Mouse (Mus musculus) v-Abl transformed pro-B cells (cell line): ENCODE data around the gene 2010111I01Rik.

Source experiments
- in situ Hi-C, 2 experiments: fragments of 400-800 bp; cut with MboI; formaldehyde crosslinking; loops; one replicate each; pipeline ENCODE4 v1.15.1; 2025; ENCODE audit not compliant: unreplicated experiment in 2 of 2

2010111I01Rik gene

GRCm38 (mm10) chr13:63101761-63102160, 137.1 kb downstream of the 2010111I01Rik start:
- in situ Hi-C loops = no loop called here

GRCm38 (mm10) chr13:63102848-63103585, 138.3 kb downstream of the 2010111I01Rik start:
- in situ Hi-C loops = no loop called here

- in situ Hi-C loops = loop anchor here (5.0 kb wide), 1 partner anchor 54 kb away; no protein-coding TSS in a partner anchor
Observed at GRCm38 (mm10) chr13:63106574-63106973, 141.9 kb downstream of the 2010111I01Rik start.

- in situ Hi-C loops = loop anchor here (5.0 kb wide), 1 partner anchor 56 kb away; no protein-coding TSS in a partner anchor
Observed at GRCm38 (mm10) chr13:63108601-63109000, 143.9 kb downstream of the 2010111I01Rik start.

GRCm38 (mm10) chr13:63111297-63112042, 146.8 kb downstream of the 2010111I01Rik start:
- in situ Hi-C loops = loop anchor here in 1 of 2 experiments (5.0 kb wide), 2 partner anchors 184 to 211 kb away; no protein-coding TSS in a partner anchor

GRCm38 (mm10) chr13:63112043-63112597, 147.4 kb downstream of the 2010111I01Rik start:
- in situ Hi-C loops = loop anchor here in 1 of 2 experiments (5.0 kb wide), 2 partner anchors 185 to 210 kb away; no protein-coding TSS in a partner anchor

GRCm38 (mm10) chr13:63112598-63113372, 148.1 kb downstream of the 2010111I01Rik start:
- in situ Hi-C loops = loop anchor here in 1 of 2 experiments (5.0 kb wide), 2 partner anchors 185 to 210 kb away; no protein-coding TSS in a partner anchor

GRCm38 (mm10) chr13:63113881-63114301, 149.2 kb downstream of the 2010111I01Rik start:
- in situ Hi-C loops = loop anchor here in 1 of 2 experiments (5.0 kb wide), 2 partner anchors 187 to 208 kb away; no protein-coding TSS in a partner anchor

GRCm38 (mm10) chr13:63115187-63115784, 150.6 kb downstream of the 2010111I01Rik start:
- in situ Hi-C loops = loop anchor here in 1 of 2 experiments (5.0 kb wide), 1 partner anchor 72 kb away; no protein-coding TSS in a partner anchor

- in situ Hi-C loops = loop anchor here in 1 of 2 experiments (5.0 kb wide), 1 partner anchor 70 kb away; no protein-coding TSS in a partner anchor
Observed at GRCm38 (mm10) chr13:63117495-63118184, 152.9 kb downstream of the 2010111I01Rik start.

- in situ Hi-C loops = loop anchor here in 1 of 2 experiments (5.0 kb wide), 1 partner anchor 69 kb away; no protein-coding TSS in a partner anchor
Observed at GRCm38 (mm10) chr13:63118682-63119081, 154.0 kb downstream of the 2010111I01Rik start.

GRCm38 (mm10) chr13:63120296-63120695, 155.6 kb downstream of the 2010111I01Rik start:
- in situ Hi-C loops = no loop called here

GRCm38 (mm10) chr13:63121747-63122146, 157.1 kb downstream of the 2010111I01Rik start:
- in situ Hi-C loops = no loop called here

- in situ Hi-C loops = no loop called here
Observed at GRCm38 (mm10) chr13:63126206-63126605, 161.5 kb downstream of the 2010111I01Rik start.

GRCm38 (mm10) chr13:63127516-63127915, 162.8 kb downstream of the 2010111I01Rik start:
- in situ Hi-C loops = no loop called here

GRCm38 (mm10) chr13:63134879-63135421, 170.3 kb downstream of the 2010111I01Rik start:
- in situ Hi-C loops = loop anchor here in 1 of 2 experiments (5.0 kb wide), 1 partner anchor 192 kb away; no protein-coding TSS in a partner anchor

GRCm38 (mm10) chr13:63135994-63136393, 171.3 kb downstream of the 2010111I01Rik start:
- in situ Hi-C loops = loop anchor here in 1 of 2 experiments (5.0 kb wide), 1 partner anchor 191 kb away; no protein-coding TSS in a partner anchor

GRCm38 (mm10) chr13:63136775-63137174, 172.1 kb downstream of the 2010111I01Rik start:
- in situ Hi-C loops = loop anchor here in 1 of 2 experiments (5.0 kb wide), 1 partner anchor 191 kb away; no protein-coding TSS in a partner anchor
